Mouse (Mus musculus) neural tube, embryonic 14.5 days (tissue): ENCODE results near the gene Tfpi. TPM values are rescaled to one million over a fixed set of nuclear protein-coding genes. Genes with fewer than 3 reads are reported as not detected.
A peak's percentile ranks its signal among the peaks of the same experiment; 100 is the strongest.

Source experiments
- ATAC-seq: fragments of 200-750 bp; cut with Nextera tagmentation; 2 replicates; pipeline ENCODE4 v1.8.0; 2017; ENCODE audit warnings: low read depth, mild to moderate bottlenecking, moderate TSS enrichment, moderate library complexity
- H3K27ac ChIP-seq: fragments of 300-500 bp; sonication (generic); 2 replicates; pipeline ENCODE4 v1.5.1; 2014; ENCODE audit warnings: low read depth, mild to moderate bottlenecking, control low read depth, low read length, moderate library complexity, mixed read lengths
- H3K27me3 ChIP-seq: fragments of 300-500 bp; sonication (generic); 2 replicates; pipeline ENCODE4 v1.6.1; 2014; ENCODE audit warnings: low read length; ENCODE audit not compliant: control insufficient read depth, insufficient read depth
- H3K36me3 ChIP-seq: fragments of 300-500 bp; sonication (generic); 2 replicates; pipeline ENCODE4 v1.6.1; 2014; ENCODE audit warnings: low read length, mixed read lengths; ENCODE audit not compliant: control insufficient read depth, insufficient read depth
- H3K4me1 ChIP-seq: fragments of 300-500 bp; sonication (generic); 2 replicates; pipeline ENCODE4 v1.6.1; 2014; ENCODE audit warnings: low read length; ENCODE audit not compliant: control insufficient read depth, insufficient read depth
- H3K4me2 ChIP-seq: fragments of 300-500 bp; sonication (generic); 2 replicates; pipeline ENCODE4 v1.6.1; 2014; ENCODE audit warnings: mild to moderate bottlenecking, low read depth, low read length, control low read depth
- H3K4me3 ChIP-seq: fragments of 300-500 bp; sonication (generic); 2 replicates; pipeline ENCODE4 v1.5.1; 2014; ENCODE audit warnings: low read depth, low read length, control low read depth, mixed read lengths
- H3K9ac ChIP-seq: fragments of 300-500 bp; sonication (generic); replicated peaks from 2 replicates; pipeline ENCODE4 v1.6.1; 2014; ENCODE audit warnings: low read depth, mild to moderate bottlenecking, control low read depth, low read length, mixed read lengths
- H3K9me3 ChIP-seq: fragments of 300-500 bp; sonication (generic); 2 replicates; pipeline ENCODE4 v1.6.1; 2016; ENCODE audit warnings: low read length; ENCODE audit not compliant: control insufficient read depth
- WGBS: fragments of 180-500 bp; shearing (Covaris S2); extraction: QIAGEN DNeasy Blood & Tissue Kit; methylation state at CpG from one replicate; pipeline ENCODE4 v1.1.7; 2014; 5-methylcytosine and 5-hydroxymethylcytosine counted together
- polyA plus RNA-seq: library from polyadenylated mRNA; unstranded; fragments of >200 nt; fragmentation: Nextera tagmentation; extraction: Ambion mirVana; gene quantifications from 2 replicates; pipeline ENCODE4 v1.2.1, GENCODE M21; 2014

Gene Tfpi
- polyA plus RNA-seq, 1 experiment from 2014 or later: 4.5 TPM

DNA sequence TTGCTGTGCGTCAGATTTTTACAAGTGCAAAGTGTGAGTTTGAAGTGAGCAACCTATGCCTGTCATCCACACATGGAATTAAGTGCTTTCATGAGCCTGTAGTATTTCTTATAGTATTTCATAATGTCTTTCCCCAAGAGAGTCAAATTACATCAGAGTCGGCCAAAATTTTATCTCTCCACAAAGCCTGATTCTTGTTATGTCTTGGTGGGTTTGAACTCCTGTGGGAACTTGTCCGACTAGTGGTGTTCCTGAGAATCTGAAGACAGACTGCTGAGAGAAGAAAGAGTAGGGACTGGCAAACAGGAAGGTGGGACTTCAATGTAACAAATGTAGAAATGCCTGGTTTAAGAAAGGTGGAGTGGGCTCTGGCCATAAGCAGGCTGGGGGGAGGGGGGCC is 47.7 kb downstream of the Tfpi start:
- no peak overlapping the region for H3K4me3 ChIP-seq
- WGBS: 67% methylated on average over 3 of the region's 3 CpGs
- ATAC-seq: no peak

DNA sequence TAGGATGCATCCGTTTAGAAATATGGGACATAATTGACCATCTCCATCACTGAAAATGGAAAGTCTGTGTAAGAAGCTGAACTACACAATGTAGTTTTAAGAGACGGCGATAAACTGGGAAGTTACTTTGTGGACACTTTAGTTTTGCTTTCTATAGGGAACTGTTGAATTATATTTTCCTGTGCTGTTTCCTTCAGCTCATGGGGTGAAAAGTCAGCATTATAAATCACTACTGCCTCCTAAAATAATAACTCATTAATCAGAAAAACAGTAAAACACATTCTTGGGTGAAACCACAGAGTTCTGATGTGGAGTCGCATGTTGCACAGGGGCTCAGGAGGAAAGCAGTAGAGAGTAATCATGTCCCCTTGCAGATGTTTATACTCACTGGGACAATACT is 50.0 kb downstream of the Tfpi start:
- Histone ChIP-seq H3K4me2 (no peak overlapping the region), H3K9ac (no peak overlapping the region), H3K27me3 (no peaks in the 10 kb centered on the region), H3K4me3 (no peak overlapping the region), H3K27ac (no peak overlapping the region), H3K4me1 (no peaks in the 10 kb centered on the region), H3K36me3 (no peaks in the 10 kb centered on the region), H3K9me3 (no peaks in the 10 kb centered on the region)
- 80% methylated on average over 4 of the region's 4 CpGs for WGBS
- no peak for ATAC-seq

More for the DNA sequence above, 47.7 kb downstream of the Tfpi start:
- no peaks in the 10 kb centered on the region for H3K27me3 ChIP-seq
- H3K4me2 ChIP-seq: no peak overlapping the region
- no peaks in the 10 kb centered on the region for H3K4me1 ChIP-seq
- no peak overlapping the region for H3K27ac ChIP-seq
- no peaks in the 10 kb centered on the region for H3K9me3 ChIP-seq
- H3K9ac ChIP-seq: no peak overlapping the region
- H3K36me3 ChIP-seq: no peaks in the 10 kb centered on the region

DNA sequence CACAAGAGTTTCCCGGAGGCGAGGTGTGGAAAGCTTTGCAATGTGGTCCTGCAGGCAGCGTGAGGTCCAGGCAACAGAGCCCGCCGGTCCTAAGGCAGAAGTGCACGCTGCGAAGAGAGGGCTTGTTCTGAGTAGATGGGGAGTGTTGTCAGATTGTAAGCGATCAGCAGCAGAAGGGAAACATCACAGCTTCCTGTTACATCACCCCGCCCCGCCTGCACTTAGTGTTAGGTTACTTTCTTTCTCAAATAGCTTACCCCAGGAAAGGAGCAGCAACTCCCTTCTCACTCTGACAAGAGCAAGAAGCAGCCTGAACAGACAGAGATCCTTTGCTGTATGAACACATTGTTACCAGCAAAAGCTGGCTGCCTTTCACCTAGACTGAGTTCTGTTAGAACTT is 51.4 kb downstream of the Tfpi start, which contains the start of gene Calcrl:
Gene Calcrl, minus strand, starts transcription at position 274 of the 400 bp plus-strand sequence.
- peak within 1 kb of the TSS; percentile 57; the same call in 1 of the 2 replicates for H3K27ac ChIP-seq
- peak within 1 kb of the TSS; percentile 30 for H3K4me3 ChIP-seq
- no peaks in the 10 kb centered on the region for H3K27me3 ChIP-seq
- peak; percentile 76; the same call in 1 of the 2 replicates for ATAC-seq
- under 1% methylated on average over 10 of the region's 10 CpGs for WGBS
- no peaks in the 10 kb centered on the region for H3K4me1 ChIP-seq
- peak within 1 kb of the TSS; percentile 50 for H3K4me2 ChIP-seq
- 0 out of 2 replicates have a peak within 1 kb of the TSS, but pooled peaks have one; percentile 21 for H3K9ac ChIP-seq
- H3K36me3 ChIP-seq: no peaks in the 10 kb centered on the region
- no peaks in the 10 kb centered on the region for H3K9me3 ChIP-seq

DNA sequence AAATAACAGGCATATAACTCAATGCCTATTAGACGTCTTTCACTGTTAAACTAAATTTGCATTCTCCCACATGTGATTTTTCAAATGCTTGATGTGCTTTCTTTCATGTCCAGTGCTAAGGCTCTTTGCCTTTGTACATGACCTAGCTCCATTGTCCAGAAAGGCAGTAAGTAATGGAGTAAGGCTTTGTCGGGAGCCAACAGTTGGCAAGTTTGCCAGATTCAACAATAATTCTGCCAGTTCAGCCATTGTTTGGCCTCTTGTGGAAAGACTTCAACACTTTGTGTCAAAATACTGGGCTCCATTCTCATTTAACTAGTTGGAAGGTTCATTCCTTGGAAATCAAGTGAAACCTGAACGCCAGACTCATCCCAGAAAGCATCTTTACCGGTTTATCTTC is 60.1 kb downstream of the Tfpi start:
- no peaks in the 10 kb centered on the region for H3K4me1 ChIP-seq
- ATAC-seq: no peak
- no peaks in the 10 kb centered on the region for H3K36me3 ChIP-seq
- no peak overlapping the region for H3K9ac ChIP-seq
- H3K4me3 ChIP-seq: no peak overlapping the region
- WGBS: 30% methylated on average over 4 of the region's 4 CpGs
- no peak overlapping the region for H3K27ac ChIP-seq
- no peaks in the 10 kb centered on the region for H3K27me3 ChIP-seq
- H3K9me3 ChIP-seq: no peaks in the 10 kb centered on the region
- no peak overlapping the region for H3K4me2 ChIP-seq

DNA sequence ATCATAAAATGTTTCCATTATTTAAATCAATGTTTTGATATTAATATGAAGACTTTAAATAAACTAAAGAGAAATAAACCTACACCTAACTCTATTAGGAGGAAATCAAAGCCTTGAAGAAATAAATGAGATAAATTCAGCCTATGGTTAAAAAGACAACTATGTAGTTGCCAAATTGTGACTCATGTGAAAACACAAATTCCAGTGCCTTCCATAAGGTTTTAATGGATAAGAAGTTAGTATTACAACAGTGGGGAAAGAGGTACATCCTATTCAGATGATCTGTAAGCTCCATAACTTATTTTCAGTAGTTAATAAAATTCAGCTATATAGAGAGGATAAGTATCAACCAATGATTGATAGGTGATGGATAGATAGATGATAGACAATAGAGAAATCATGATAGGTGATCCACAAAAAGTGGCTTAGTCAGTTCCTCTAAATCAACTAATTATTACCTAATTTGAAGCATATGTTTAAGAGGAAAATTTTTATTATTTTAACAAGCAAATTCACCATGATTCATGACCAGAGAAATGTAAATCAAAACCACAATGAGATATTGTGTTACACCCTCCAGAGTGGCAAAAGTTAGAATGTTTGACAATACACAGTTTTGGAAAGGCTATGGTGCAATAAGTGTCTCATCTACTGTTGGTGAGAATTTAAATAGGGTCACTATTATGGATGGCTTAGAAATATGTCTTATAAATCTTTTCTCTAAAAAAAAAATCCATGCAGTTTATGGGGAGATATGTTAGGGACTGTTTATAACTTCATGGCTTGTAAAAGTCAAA is 66.6 kb downstream of the Tfpi start:
- H3K27me3 ChIP-seq: no peaks in the 10 kb centered on the region
- no peak overlapping the region for H3K4me3 ChIP-seq
- H3K9me3 ChIP-seq: no peaks in the 10 kb centered on the region
- no peaks in the 10 kb centered on the region for H3K36me3 ChIP-seq
- no peak overlapping the region for H3K4me2 ChIP-seq
- no peak overlapping the region for H3K9ac ChIP-seq
- ATAC-seq: no peak
- no peaks in the 10 kb centered on the region for H3K4me1 ChIP-seq
- no peak overlapping the region for H3K27ac ChIP-seq

DNA sequence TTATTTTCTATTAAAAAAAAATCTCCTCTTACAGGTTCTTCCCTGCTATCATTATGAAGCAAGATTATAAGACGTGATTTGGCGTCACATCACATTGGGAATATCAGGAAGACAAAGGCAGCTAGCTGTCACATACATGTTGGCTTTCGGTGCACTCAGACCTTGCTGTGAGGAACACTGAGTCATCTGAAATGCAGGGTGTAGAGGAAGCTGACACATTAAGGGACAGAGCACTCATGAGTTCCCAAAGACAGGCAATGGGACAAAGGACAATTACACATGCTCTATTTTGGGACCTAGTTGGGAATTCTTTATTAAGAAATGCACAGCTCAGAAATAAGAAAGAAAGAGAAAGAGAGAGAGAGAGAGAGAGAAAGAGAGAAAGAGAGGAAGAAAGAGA is 71.7 kb downstream of the Tfpi start:
- H3K36me3 ChIP-seq: no peaks in the 10 kb centered on the region
- no peak for ATAC-seq
- no peaks in the 10 kb centered on the region for H3K4me1 ChIP-seq
- H3K4me2 ChIP-seq: no peak overlapping the region
- H3K4me3 ChIP-seq: no peak overlapping the region
- no peak overlapping the region for H3K9ac ChIP-seq
- no peak overlapping the region for H3K27ac ChIP-seq
- no peaks in the 10 kb centered on the region for H3K9me3 ChIP-seq
- WGBS: 94% methylated on average over 3 of the region's 3 CpGs
- H3K27me3 ChIP-seq: no peaks in the 10 kb centered on the region

DNA sequence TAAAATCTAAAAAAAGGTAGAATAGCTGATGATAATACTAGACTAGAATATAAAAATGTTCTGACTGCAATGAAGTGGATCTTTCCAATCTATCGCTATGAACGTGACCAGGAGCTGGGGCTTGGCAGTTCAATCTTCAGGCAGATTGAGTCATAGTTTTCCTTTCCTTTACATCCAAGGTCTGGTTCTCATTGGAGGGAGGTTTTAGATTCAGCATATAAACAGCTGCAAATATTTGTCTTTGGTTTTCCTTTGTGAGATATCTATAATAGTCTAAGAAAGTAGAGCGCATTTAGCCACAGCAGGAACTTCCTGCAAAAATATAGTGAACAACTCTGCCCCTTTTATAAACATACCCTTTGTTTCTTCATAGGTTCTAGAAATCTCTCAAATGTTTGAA is 73.9 kb downstream of the Tfpi start:
- WGBS: 89% methylated on average over 3 of the region's 3 CpGs
- Histone ChIP-seq H3K4me1 (no peaks in the 10 kb centered on the region), H3K36me3 (no peaks in the 10 kb centered on the region), H3K4me2 (no peak overlapping the region), H3K4me3 (no peak overlapping the region), H3K27ac (no peak overlapping the region), H3K9me3 (no peaks in the 10 kb centered on the region), H3K9ac (no peak overlapping the region), H3K27me3 (no peaks in the 10 kb centered on the region)
- ATAC-seq: no peak

DNA sequence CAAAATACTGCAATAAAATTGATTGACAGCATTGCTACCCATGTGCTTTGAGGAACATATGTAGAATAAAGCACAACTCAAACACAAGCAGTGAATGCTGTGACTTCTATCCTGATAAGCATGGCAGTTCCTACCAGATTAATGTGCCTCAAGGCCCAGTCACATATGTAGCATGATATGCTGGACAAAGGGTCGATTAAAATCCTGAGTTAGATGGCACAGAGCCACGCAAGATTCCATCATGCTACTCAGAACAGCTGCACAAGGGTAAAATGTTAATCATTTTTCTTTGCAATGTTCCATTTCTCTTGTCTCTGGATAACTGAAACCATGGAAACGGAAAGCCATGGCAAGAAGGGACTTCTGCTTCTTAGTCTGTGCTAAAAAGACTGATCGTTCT is 80.0 kb downstream of the Tfpi start:
- no peaks in the 10 kb centered on the region for H3K4me1 ChIP-seq
- no peak overlapping the region for H3K4me2 ChIP-seq
- 76% methylated on average over 4 of the region's 4 CpGs for WGBS
- H3K9ac ChIP-seq: no peak overlapping the region
- no peaks in the 10 kb centered on the region for H3K9me3 ChIP-seq
- H3K36me3 ChIP-seq: no peaks in the 10 kb centered on the region
- H3K27me3 ChIP-seq: no peaks in the 10 kb centered on the region
- no peak overlapping the region for H3K4me3 ChIP-seq
- ATAC-seq: no peak
- H3K27ac ChIP-seq: no peak overlapping the region

DNA sequence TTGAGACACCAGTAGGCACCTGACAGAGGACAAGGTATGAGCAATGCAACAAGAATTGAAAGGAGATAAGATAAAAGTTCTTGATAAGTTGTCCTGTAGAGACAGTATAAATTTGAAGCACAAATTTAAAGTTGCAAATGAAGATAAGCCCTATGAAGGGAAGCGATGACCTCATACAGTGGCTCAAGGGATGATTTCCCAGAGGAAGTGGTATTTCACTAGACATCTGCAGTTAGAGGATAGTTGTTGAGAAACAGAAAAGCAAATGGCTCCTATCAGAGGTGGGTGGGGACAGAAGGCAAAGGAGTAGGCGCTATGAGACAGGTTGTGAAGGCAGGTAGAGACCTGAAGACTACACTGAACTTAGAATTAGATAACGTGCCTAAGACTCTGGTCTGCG is 83.3 kb downstream of the Tfpi start:
- Histone ChIP-seq H3K4me2 (no peak overlapping the region), H3K9ac (no peak overlapping the region), H3K36me3 (no peaks in the 10 kb centered on the region), H3K4me3 (no peak overlapping the region), H3K27ac (no peak overlapping the region), H3K4me1 (no peaks in the 10 kb centered on the region), H3K9me3 (no peaks in the 10 kb centered on the region), H3K27me3 (no peaks in the 10 kb centered on the region)
- ATAC-seq: no peak
- 98% methylated on average over 4 of the region's 4 CpGs for WGBS
